Mouse (Mus musculus) cerebellum, adult 2 months (tissue): ENCODE measurements around the gene Apba3. TPM values are rescaled to one million over a fixed set of nuclear protein-coding genes. Genes with fewer than 3 reads are reported as not detected.

Experiments
- DNase-seq, 2 experiments: peaks; one replicate each; pipeline ENCODE4 v3.0.0; 2021
- H3K27ac ChIP-seq: fragments of 200-500 bp; 2 replicates; pipeline ENCODE4 v1.5.1; 2012; ENCODE audit warnings: low read length, control low read depth, inconsistent platforms; ENCODE audit not compliant: insufficient read depth
- H3K27me3 ChIP-seq: fragments of 200-500 bp; 2 replicates; pipeline ENCODE4 v1.6.1; 2012; ENCODE audit warnings: inconsistent platforms, mild to moderate bottlenecking, low read length, moderate library complexity; ENCODE audit not compliant: control insufficient read depth, insufficient read depth
- H3K4me1 ChIP-seq: fragments of 200-500 bp; 2 replicates; pipeline ENCODE4 v1.6.1; 2011; ENCODE audit warnings: low read length; ENCODE audit not compliant: control insufficient read depth, insufficient read depth
- H3K4me3 ChIP-seq: fragments of 200-500 bp; replicated peaks from 2 replicates; pipeline ENCODE3; 2011; ENCODE audit warnings: mild to moderate bottlenecking, low read depth, low read length, control low read depth; ENCODE audit not compliant: insufficient read depth
- CTCF ChIP-seq: fragments of 200-500 bp; IDR thresholded peaks from 2 replicates; pipeline ENCODE4 v1.5.1; 2011; ENCODE audit warnings: low read depth, mild to moderate bottlenecking, control low read depth, low read length, moderate library complexity, borderline replicate concordance; ENCODE audit not compliant: insufficient read depth
- POLR2A ChIP-seq: fragments of 200-500 bp; IDR thresholded peaks from 2 replicates; pipeline ENCODE4 v1.6.1; 2011; ENCODE audit warnings: low read length, control low read depth, borderline replicate concordance; ENCODE audit not compliant: insufficient read depth
- WGBS: fragments of 180-500 bp; shearing (Covaris S2); methylation state at CpG from one replicate; pipeline ENCODE4 v1.1.7; 2018; 5-methylcytosine and 5-hydroxymethylcytosine counted together
- polyA plus RNA-seq: library from polyadenylated mRNA; depleted of rRNA; stranded (reverse); fragments of >200 nt; gene quantifications from 2 replicates; pipeline ENCODE4 v1.2.3, GENCODE M21; 2012

Apba3 gene
- polyA plus RNA-seq, 1 experiment: 61.8 TPM

GRCm38 (mm10) chr10:81293334-81294030 is 26.7 kb downstream of the Apba3 start:
- no peak for TF ChIP-seq CTCF
- TF ChIP-seq POLR2A: no peak

GRCm38 (mm10) chr10:81294442-81294841 is 27.7 kb downstream of the Apba3 start:
- H3K27ac ChIP-seq: peak overlapping the region; percentile 87
- DNase-seq: peak; percentile 90 to 92
- 8% methylated on average over 8 of the region's 8 CpGs for WGBS
- TF ChIP-seq CTCF: no peak
- TF ChIP-seq POLR2A: no peak
- no peaks in the 10 kb centered on the region for H3K27me3 ChIP-seq
- peaks cover 46% of the 10 kb centered on the region for H3K4me1 ChIP-seq
- peak overlapping the region; percentile 71 for H3K4me3 ChIP-seq

More at GRCm38 (mm10) chr10:81293334-81294030, 26.7 kb downstream of the Apba3 start:
- Histone ChIP-seq H3K27me3 (no peaks in the 10 kb centered on the region), H3K27ac (peak overlapping the region; percentile 87), H3K4me1 (peaks cover 37% of the 10 kb centered on the region), H3K4me3 (peak overlapping the region; percentile 71)
- WGBS: under 1% methylated on average over 25 of the region's 25 CpGs
- DNase-seq: no peak

- TF ChIP-seq CTCF (no peak), POLR2A (no peak)
- WGBS: 37% methylated on average over 6 of the region's 6 CpGs
- peak; percentile 55 to 58 for DNase-seq
- peaks cover 54% of the 10 kb centered on the region for H3K4me1 ChIP-seq
- peak overlapping the region; percentile 71 for H3K4me3 ChIP-seq
- H3K27ac ChIP-seq: peak overlapping the region; percentile 87
- H3K27me3 ChIP-seq: no peaks in the 10 kb centered on the region
Observed at GRCm38 (mm10) chr10:81295185-81295584, 28.4 kb downstream of the Apba3 start.

GRCm38 (mm10) chr10:81297246-81297645 is 30.5 kb downstream of the Apba3 start:
- no peak for DNase-seq
- 38% methylated on average over 6 of the region's 6 CpGs for WGBS
- Histone ChIP-seq H3K27me3 (no peaks in the 10 kb centered on the region), H3K4me3 (peak overlapping the region; percentile 12), H3K4me1 (peaks cover 72% of the 10 kb centered on the region), H3K27ac (peak overlapping the region; percentile 78)
- TF ChIP-seq CTCF (no peak), POLR2A (no peak)

GRCm38 (mm10) chr10:81297845-81298244 is 31.1 kb downstream of the Apba3 start:
- H3K27ac ChIP-seq: peak overlapping the region; percentile 78
- DNase-seq: peak in 1 of 2 experiments; percentile 50

GRCm38 (mm10) chr10:81298369-81299100 is 31.8 kb downstream of the Apba3 start:
- H3K4me1 ChIP-seq: peaks cover 85% of the 10 kb centered on the region

More at GRCm38 (mm10) chr10:81297845-81298244, 31.1 kb downstream of the Apba3 start:
- Histone ChIP-seq H3K4me3 (peak overlapping the region; percentile 19), H3K27me3 (no peaks in the 10 kb centered on the region), H3K4me1 (peaks cover 78% of the 10 kb centered on the region)
- TF ChIP-seq POLR2A (no peak), CTCF (no peak)
- WGBS: 11% methylated on average over 10 of the region's 10 CpGs

GRCm38 (mm10) chr10:81299585-81300351 is 33.0 kb downstream of the Apba3 start:
- H3K4me1 ChIP-seq: peaks cover 92% of the 10 kb centered on the region
- peak overlapping the region; percentile 78 for H3K27ac ChIP-seq
- TF ChIP-seq POLR2A (no peak), CTCF (no peak)
- WGBS: 41% methylated on average over 14 of the region's 14 CpGs
- peak in 1 of 2 experiments; percentile 48 for DNase-seq
- no peaks in the 10 kb centered on the region for H3K27me3 ChIP-seq
- peak overlapping the region; percentile 9 for H3K4me3 ChIP-seq

More at GRCm38 (mm10) chr10:81298369-81299100, 31.8 kb downstream of the Apba3 start:
- TF ChIP-seq POLR2A (no peak), CTCF (no peak)
- Histone ChIP-seq H3K4me3 (peak overlapping the region; percentile 24), H3K27me3 (no peaks in the 10 kb centered on the region), H3K27ac (peak overlapping the region; percentile 78)
- 38% methylated on average over 17 of the region's 17 CpGs for WGBS
- peak in 1 of 2 experiments; percentile 30 for DNase-seq
